Mouse (Mus musculus): Measurements from ENCODE around the gene Abhd17a.

- TF ChIP-seq CTCF (IDR thresholded peaks at IDR 0.05; ENCODE audit: borderline replicate concordance, insufficient read depth, low read length) (no peak), POLR2A (IDR thresholded peaks at IDR 0.05; ENCODE audit: low read depth, low read length) (no peak)
Observed at GRCm38 (mm10) chr10:80543873-80544272, 46.3 kb downstream of the Abhd17a start.
